Mouse (Mus musculus): ENCODE measurements around the gene Mapk8ip3.

DNA sequence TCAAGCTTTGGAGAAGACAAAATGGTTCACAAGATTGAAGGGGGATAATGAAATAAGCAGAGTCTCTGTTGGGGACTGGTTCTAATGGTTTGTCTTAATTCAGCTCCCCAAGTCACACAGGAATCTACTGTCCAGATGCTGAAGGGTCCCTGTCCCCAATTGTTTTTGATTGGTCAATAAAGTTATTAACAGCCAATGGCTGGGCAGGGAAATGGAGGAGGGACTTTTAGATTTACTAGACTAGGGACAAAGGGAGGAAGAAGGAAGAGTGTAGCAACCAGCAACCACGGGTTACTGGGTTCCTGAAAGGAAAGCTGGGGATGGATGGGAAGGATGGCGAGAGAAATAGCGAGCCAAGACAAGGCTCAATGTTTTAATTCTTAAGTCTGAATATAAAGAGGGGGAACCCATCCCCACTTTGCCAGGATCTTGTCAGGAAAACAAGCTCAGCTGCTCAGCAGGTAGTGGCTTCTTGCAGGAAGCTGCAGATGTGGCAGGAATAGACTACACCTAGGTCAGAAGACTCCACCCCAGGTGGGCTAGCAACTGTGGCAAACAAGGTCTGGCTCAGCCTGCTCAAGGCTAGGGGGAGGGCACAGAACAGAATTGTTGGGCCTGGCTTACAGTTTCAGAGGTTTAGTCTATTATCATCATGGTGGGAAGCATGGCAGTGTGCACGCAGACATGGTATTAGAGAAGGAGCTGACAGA is 62.9 kb downstream of the Mapk8ip3 start:
- TF ChIP-seq CTCF (IDR thresholded peaks at IDR 0.05; ENCODE audit: control insufficient read depth, insufficient read depth, insufficient replicate concordance, low read depth, low read length), result no peak
- TF ChIP-seq POLR2A (IDR thresholded peaks at IDR 0.05; ENCODE audit: control insufficient read depth, low read depth, low read length), result no peak

Data from testis, adult 2 months (tissue).